Mouse (Mus musculus): ENCODE data around the gene Pdcd1lg2. TPM values are rescaled to one million over a fixed set of nuclear protein-coding genes. Genes with fewer than 3 reads are reported as not detected.

The Pdcd1lg2 gene
- polyA plus RNA-seq, 1 experiment, result not detected

GRCm38 (mm10) chr19:29420397-29420796, 9.7 kb downstream of the Pdcd1lg2 start:
- Histone ChIP-seq H3K79me2 (ENCODE audit: control insufficient read depth, insufficient read depth) (no peaks in the 10 kb centered on the region), H3K4me2 (ENCODE audit: low read depth) (no peak overlapping the region), H3K27me3 (ENCODE audit: control insufficient read depth, insufficient read depth, insufficient read length) (peaks cover 5% of the 10 kb centered on the region), H3ac (ENCODE audit: control insufficient read depth, insufficient read length) (no peak overlapping the region), H3K36me3 (ENCODE audit: control insufficient read depth, insufficient read depth) (no peaks in the 10 kb centered on the region), H3K4me3 (no peak overlapping the region)
- TF ChIP-seq POLR2AphosphoS2 (IDR thresholded peaks at IDR 0.05; ENCODE audit: insufficient read length, low read depth) (no peak), REST (IDR thresholded peaks at IDR 0.05; ENCODE audit: insufficient read depth, insufficient read length) (no peak), USF1 (IDR thresholded peaks at IDR 0.05; ENCODE audit: low read depth) (no peak), TCF3 (IDR thresholded peaks at IDR 0.05; ENCODE audit: insufficient read length, low read depth) (no peak), POLR2A (IDR thresholded peaks at IDR 0.05; ENCODE audit: insufficient read length, low read depth) (no peak), MAX (IDR thresholded peaks at IDR 0.05; ENCODE audit: low read depth) (no peak), TCF12 (IDR thresholded peaks at IDR 0.05; ENCODE audit: insufficient read depth, poor library complexity, severe bottlenecking) (no peak), MYOD1 (IDR thresholded peaks at IDR 0.05; ENCODE audit: control insufficient read depth in 1 of 3, insufficient read length in 2 of 3, low read depth in 2 of 3) (no peak), E2F4 (IDR thresholded peaks at IDR 0.05; ENCODE audit: insufficient read depth) (no peak), MYOG (IDR thresholded peaks at IDR 0.05; ENCODE audit: control insufficient read depth in 1 of 3, insufficient read depth in 1 of 3, insufficient read length in 2 of 3, low read depth in 2 of 3) (no peak), CEBPB (IDR thresholded peaks at IDR 0.05; ENCODE audit: insufficient read depth, poor library complexity, severe bottlenecking) (no peak)

GRCm38 (mm10) chr19:29422013-29422645, 11.4 kb downstream of the Pdcd1lg2 start:
- no peak overlapping the region for H3K4me2 ChIP-seq (ENCODE audit: low read depth)
- no peak overlapping the region for H3ac ChIP-seq (ENCODE audit: control insufficient read depth, insufficient read length)
- H3K4me3 ChIP-seq, result no peak overlapping the region
- no peaks in the 10 kb centered on the region for H3K79me2 ChIP-seq (ENCODE audit: control insufficient read depth, insufficient read depth)
- H3K27me3 ChIP-seq (ENCODE audit: control insufficient read depth, insufficient read depth, insufficient read length), result peaks cover 11% of the 10 kb centered on the region
- no peaks in the 10 kb centered on the region for H3K36me3 ChIP-seq (ENCODE audit: control insufficient read depth, insufficient read depth)
- TF ChIP-seq USF1 (IDR thresholded peaks at IDR 0.05; ENCODE audit: low read depth) (no peak), SRF (IDR thresholded peaks at IDR 0.05; ENCODE audit: control insufficient read depth, insufficient read length, low read depth) (no peak), POLR2A (IDR thresholded peaks at IDR 0.05; ENCODE audit: insufficient read length, low read depth) (no peak), TCF3 (IDR thresholded peaks at IDR 0.05; ENCODE audit: insufficient read length, low read depth) (no peak), POLR2AphosphoS2 (IDR thresholded peaks at IDR 0.05; ENCODE audit: insufficient read length, low read depth) (no peak), CEBPB (IDR thresholded peaks at IDR 0.05; ENCODE audit: insufficient read depth, poor library complexity, severe bottlenecking) (no peak)

DNA sequence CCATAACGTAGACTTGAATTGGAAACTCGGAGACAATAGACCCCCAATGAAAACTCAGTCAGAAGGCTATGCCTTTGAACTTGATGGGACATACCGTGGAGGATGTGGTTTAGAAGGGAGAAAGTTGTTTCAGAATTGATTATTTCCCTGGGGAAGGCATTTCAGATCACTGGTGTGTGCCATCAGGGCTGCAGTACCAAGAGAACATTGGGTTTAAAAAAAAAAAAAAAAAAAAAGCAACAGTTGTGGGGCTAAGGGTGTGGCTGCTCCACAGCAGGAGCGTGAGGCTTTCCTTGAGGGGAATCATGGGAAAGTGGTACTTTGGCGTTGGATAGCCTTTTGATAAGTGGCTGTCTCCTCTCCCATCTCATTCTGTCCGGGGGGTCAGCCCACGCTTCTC, 12.1 kb downstream of the Pdcd1lg2 start:
- H3K36me3 ChIP-seq (ENCODE audit: control insufficient read depth, insufficient read depth), result no peaks in the 10 kb centered on the region
- TF ChIP-seq SRF (IDR thresholded peaks at IDR 0.05; ENCODE audit: control insufficient read depth, insufficient read length, low read depth) (no peak), E2F4 (IDR thresholded peaks at IDR 0.05; ENCODE audit: insufficient read depth) (no peak), USF1 (IDR thresholded peaks at IDR 0.05; ENCODE audit: low read depth) (no peak), REST (IDR thresholded peaks at IDR 0.05; ENCODE audit: insufficient read depth, insufficient read length) (no peak), POLR2A (IDR thresholded peaks at IDR 0.05; ENCODE audit: insufficient read length, low read depth) (no peak), TCF12 (IDR thresholded peaks at IDR 0.05; ENCODE audit: insufficient read depth, poor library complexity, severe bottlenecking) (no peak), MYOG (IDR thresholded peaks at IDR 0.05; ENCODE audit: control insufficient read depth in 1 of 3, insufficient read depth in 1 of 3, insufficient read length in 2 of 3, low read depth in 2 of 3) (no peak), POLR2AphosphoS2 (IDR thresholded peaks at IDR 0.05; ENCODE audit: insufficient read length, low read depth) (no peak), MAX (IDR thresholded peaks at IDR 0.05; ENCODE audit: low read depth) (no peak), CEBPB (IDR thresholded peaks at IDR 0.05; ENCODE audit: insufficient read depth, poor library complexity, severe bottlenecking) (no peak), TCF3 (IDR thresholded peaks at IDR 0.05; ENCODE audit: insufficient read length, low read depth) (no peak), MYOD1 (IDR thresholded peaks at IDR 0.05; ENCODE audit: control insufficient read depth in 1 of 3, insufficient read length in 2 of 3, low read depth in 2 of 3) (no peak)
- H3K27me3 ChIP-seq (ENCODE audit: control insufficient read depth, insufficient read depth, insufficient read length), result peaks cover 11% of the 10 kb centered on the region
- no peak overlapping the region for H3ac ChIP-seq (ENCODE audit: control insufficient read depth, insufficient read length)
- no peak overlapping the region for H3K4me2 ChIP-seq (ENCODE audit: low read depth)
- no peak overlapping the region for H3K4me3 ChIP-seq
- no peaks in the 10 kb centered on the region for H3K79me2 ChIP-seq (ENCODE audit: control insufficient read depth, insufficient read depth)

- no peak overlapping the region for H3ac ChIP-seq (ENCODE audit: control insufficient read depth, insufficient read length)
- no peaks in the 10 kb centered on the region for H3K79me2 ChIP-seq (ENCODE audit: control insufficient read depth, insufficient read depth)
- no peak overlapping the region for H3K4me2 ChIP-seq (ENCODE audit: low read depth)
- H3K4me3 ChIP-seq, result no peak overlapping the region
- TF ChIP-seq POLR2A (IDR thresholded peaks at IDR 0.05; ENCODE audit: insufficient read length, low read depth), result no peak
- no peak for TF ChIP-seq CEBPB (IDR thresholded peaks at IDR 0.05; ENCODE audit: insufficient read depth, poor library complexity, severe bottlenecking)
- no peak for TF ChIP-seq SRF (IDR thresholded peaks at IDR 0.05; ENCODE audit: control insufficient read depth, insufficient read length, low read depth)
- no peak for TF ChIP-seq REST (IDR thresholded peaks at IDR 0.05; ENCODE audit: insufficient read depth, insufficient read length)
- no peak for TF ChIP-seq TCF12 (IDR thresholded peaks at IDR 0.05; ENCODE audit: insufficient read depth, poor library complexity, severe bottlenecking)
- TF ChIP-seq USF1 (IDR thresholded peaks at IDR 0.05; ENCODE audit: low read depth), result no peak
- no peak for TF ChIP-seq MYOD1 (IDR thresholded peaks at IDR 0.05; ENCODE audit: control insufficient read depth in 1 of 3, insufficient read length in 2 of 3, low read depth in 2 of 3)
- TF ChIP-seq TCF3 (IDR thresholded peaks at IDR 0.05; ENCODE audit: insufficient read length, low read depth), result no peak
- TF ChIP-seq POLR2AphosphoS2 (IDR thresholded peaks at IDR 0.05; ENCODE audit: insufficient read length, low read depth), result no peak
- TF ChIP-seq MAX (IDR thresholded peaks at IDR 0.05; ENCODE audit: low read depth), result no peak
- TF ChIP-seq E2F4 (IDR thresholded peaks at IDR 0.05; ENCODE audit: insufficient read depth), result no peak
- no peak for TF ChIP-seq MYOG (IDR thresholded peaks at IDR 0.05; ENCODE audit: control insufficient read depth in 1 of 3, insufficient read depth in 1 of 3, insufficient read length in 2 of 3, low read depth in 2 of 3)
- peaks cover 33% of the 10 kb centered on the region for H3K27me3 ChIP-seq (ENCODE audit: control insufficient read depth, insufficient read depth, insufficient read length)
- no peaks in the 10 kb centered on the region for H3K36me3 ChIP-seq (ENCODE audit: control insufficient read depth, insufficient read depth)
Measured at GRCm38 (mm10) chr19:29430516-29430915, 19.8 kb downstream of the Pdcd1lg2 start.
